Mouse (Mus musculus) embryo, embryonic 9.5 days (tissue): ENCODE results near the gene Gpatch2l.

Source experiments
- DNase-seq: peaks from one replicate; pipeline ENCODE4 v3.0.0-alpha.2; 2017; ENCODE audit errors: extremely low spot score

The Gpatch2l gene

DNA sequence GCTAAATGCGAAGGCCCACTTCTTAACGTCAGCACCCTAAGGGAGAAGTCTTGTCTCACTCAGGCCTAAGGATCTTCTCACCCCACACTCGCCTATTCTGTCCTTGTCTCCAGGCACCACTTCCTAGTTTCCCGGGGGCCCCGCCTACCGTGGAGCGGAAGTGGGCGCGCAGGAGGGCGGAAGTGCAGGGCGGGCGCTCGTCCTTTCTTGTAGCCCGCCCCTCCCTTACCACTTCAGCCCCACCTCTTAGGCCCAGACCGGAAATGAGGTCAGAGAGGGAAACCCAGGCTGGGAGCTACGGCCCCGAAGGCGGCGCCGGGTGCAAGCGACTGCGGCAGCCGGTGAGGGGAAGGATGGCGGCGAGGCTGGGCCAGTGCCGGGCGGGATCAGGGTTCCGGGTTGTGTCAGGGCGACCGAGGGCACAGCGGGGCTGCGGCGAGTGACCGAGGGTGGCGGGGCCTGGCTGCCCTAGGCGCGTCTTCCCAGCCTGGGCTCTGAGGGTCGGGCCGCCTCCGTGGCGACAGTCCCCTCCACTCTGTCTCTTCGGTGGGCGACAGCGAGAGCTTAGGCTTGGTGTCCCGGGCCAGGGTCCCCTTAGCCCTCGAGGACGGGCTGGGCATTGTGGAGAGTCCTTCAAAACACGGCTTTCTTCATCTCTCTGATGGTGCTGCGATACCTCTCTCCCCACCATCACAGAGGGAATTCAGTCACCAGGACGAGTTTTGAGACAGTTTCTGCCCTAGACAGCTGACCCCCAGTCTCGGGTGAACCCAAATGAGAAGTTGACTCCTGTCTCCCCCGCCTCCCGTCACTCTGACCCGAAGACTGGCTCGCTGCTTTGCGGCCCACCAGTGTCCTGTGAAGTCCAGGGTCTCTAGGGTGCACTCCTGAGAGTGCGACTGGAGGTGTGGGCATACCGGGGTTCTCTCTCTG, at the start of gene Gpatch2l:
Gene Gpatch2l (plus strand): TSS at position 255 of the 933 bp plus-strand sequence.
- peak; percentile 95 for DNase-seq

DNA sequence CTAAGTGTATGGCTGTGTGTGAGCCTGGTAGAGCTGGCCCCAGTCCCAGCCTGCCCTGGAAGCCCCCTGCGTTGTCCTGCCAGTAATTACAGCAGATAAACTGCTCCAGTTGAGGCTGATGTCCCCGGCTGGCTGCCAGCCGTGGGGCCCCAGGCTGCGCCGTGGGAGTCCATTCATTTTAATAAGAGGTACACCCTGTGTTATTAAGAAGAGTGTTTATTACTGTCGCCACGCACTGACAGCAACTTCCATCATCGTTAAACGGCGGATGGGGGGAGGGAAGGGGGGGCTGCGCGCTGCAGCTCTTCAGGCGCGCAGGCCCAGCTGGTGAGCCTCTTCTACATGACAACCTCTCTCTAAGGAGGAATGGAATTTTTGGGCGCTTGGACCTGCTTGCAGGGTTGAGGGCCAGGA, 49.6 kb upstream of the Gpatch2l start:
- DNase-seq, result no peak

DNA sequence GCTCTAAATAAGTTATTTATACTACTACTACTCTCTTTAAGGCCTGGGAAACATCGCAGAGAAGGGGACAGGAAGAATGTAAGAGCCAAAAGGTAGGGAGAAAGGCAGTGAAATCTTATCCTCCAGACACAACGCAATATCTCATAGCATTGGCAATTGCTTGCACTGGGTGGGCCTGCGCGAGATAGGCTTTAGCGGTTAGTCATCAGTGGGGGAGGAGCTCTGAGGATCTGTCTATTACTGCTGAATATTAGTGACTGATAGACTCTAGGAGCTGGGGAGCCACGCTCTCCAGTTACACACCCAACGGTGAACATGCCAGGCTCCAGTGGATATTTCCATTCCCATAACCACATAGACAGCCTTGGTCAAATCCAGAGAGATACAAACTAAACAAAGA, 44.7 kb upstream of the Gpatch2l start:
- no peak for DNase-seq

DNA sequence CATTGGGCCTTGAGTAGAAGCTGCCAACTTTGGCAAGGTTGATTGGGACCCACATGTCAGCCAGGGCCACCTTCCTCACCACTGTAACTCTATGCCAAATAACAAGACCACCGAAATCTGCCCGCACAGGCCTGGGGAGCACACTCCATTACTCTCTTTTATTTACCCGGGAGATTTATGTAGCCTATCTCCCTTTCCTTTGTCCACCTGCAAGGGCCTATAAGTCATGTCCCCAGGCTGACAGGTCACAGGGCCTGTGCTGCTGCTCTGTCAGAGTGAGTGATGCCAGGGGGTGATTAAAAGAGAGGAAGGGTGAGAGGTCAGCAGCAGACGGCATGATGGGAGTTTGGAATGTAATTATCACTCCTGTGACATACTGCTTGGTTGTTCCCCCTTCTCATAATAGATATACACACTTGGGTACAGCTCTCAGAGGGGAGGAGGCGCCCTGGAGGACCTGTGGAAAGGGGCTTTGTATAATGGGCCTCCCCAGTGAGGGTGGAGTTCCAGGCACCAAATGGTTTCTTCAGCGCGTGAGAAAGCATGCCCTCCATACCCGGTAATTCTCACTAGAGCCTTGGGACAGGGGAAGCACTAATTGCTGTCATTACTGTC, 38.1 kb upstream of the Gpatch2l start:
- DNase-seq, result peak; percentile 37

DNA sequence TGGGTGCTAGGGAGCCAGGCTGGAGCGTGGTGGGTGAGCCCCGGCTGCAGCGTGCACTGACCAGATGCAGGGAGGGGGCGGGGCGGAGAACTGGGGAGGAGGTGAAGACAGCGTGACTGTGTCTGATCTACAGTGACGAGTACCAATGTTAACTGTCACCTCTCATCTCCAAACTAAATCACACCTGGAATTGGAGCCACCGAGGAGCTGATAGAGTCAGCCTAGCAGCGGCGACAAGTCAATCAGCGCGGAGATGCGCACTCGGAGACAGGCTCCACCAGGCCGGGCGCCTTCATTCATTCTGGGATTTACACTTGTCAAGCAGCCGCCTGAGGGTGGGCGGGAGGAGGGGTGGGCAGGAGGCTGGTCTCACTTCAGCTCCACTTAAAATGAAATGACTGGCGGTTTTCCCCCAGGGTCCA, 30.5 kb upstream of the Gpatch2l start:
- no peak for DNase-seq

DNA sequence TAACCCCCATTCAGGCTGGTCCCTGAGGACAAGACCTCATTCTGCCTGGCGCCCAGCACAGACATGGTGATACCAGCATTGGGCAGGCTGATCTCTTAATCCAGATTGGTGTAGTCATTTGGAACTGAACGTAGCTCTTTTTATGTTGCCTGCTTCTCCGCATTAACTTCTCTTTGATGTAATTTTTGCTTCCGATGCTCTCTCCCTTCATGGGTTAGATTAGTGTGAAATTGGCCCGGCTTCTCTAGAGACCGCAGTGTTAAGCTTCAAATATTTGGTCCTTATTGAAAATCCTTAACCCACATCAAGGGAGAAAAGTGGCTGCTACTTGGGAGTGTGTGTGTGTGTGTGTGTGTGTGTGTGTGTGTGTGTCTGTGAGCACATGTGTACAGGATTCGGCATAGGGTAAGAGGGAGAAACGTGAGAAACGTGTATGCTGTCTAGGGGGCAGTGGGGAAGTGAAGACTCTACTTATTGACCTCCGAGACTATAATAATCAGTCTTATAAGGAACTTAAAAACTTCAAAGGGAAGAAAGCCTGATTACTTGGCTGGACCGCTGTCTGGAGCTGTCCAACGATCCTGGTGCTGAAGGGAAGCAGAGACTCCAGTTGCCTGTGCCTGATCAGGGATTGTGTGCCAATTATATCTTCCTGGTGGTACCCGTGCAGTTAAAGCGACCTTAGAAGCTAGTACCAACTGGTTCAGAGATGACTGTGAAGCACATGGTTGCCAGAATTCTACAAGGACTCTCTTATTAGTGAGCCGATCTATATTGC, 28.8 kb upstream of the Gpatch2l start:
- DNase-seq, result peak; percentile 75

DNA sequence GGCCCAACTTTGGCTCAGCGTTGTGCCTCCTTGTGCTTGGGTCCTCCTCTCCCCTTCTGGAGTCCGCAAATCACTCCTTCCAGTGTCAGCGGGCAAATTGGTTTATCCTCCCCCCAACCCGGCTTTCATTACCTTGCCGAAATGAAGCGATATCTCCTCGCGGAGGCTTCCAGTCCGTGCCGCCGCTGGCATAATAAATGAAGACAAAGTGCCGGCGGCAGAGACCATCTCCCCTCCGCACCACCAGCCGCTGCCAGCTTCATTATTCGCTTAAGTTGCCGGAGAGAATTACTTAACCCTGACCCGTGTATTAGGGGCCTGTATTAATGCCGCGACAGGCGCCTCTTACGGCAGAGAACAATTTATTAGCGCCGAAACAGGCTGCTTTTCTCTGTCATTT, 27.5 kb upstream of the Gpatch2l start:
- DNase-seq, result no peak

DNA sequence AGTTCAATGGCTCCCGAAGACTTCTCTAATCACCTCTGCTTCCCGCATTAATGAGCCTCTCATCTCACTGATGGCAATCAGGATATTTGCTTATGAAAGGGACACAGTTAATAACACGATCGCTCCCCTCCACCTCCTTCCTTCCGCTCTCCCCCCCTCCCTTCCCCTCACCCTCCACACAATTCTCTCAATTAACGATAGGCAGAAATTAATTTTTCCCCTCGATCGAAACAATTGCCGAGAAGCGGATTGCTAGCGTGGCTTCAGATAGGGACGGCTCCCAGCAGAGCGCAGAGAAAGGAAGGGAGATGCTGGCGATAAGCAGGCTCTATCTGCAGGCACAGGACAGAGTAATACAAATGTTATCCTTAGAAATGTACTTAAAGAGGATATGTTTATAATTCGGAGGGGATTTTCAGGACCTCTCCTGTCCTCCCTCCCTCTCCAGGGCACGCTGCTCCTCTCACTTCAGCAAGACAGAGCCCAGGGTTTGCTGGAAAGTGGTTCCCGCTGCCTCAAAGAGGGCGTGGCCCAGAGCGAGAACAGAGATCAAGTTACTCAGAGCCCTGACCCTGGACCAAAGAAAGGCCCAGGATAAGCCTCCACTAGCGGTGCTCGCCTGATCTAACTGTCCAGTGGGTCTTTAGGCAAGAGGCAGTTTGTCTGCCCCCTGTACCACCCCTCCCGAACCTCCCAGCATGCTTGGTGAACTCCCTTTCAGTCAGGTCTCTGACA, 24.8 kb upstream of the Gpatch2l start:
- DNase-seq, result peak; percentile 81

DNA sequence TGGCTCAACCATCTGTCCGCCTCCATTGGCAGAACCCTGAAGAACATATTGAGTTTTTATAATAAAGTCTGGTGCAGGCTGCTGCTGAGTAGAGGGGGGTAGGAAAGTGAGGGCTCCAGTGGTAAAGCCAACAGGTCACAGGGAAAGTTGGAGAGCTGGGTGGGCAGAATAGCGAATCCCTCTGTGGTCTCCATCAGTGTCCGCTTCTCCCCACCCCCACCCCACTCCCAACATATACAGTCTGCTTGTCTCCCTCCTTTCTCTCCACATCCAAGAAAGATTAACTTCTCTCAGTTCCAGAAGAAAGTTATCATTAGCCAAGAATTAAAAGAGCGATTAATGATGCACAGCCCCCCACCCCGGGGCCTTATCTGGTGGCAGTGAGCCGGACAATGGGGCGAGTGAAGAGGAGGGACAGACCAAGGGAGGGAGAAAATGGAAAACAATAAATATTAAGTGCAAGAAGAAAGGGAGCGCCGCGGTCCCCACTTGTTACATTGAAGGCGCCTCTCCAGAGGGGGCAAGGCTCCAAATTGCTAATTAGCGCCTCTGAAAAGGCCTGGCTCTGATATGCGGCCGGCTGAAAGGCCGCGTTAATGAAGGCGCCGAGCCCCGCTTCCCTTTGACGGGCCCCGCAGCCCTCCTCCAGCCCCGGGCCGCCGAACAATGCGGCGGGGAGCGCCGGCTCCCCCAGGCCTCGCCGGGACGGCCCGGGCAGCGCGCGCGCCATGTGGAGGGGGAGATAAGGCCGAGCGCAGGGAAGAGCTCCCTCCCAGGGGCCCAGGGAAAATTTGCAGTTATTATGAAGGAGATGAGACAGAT, 21.2 kb upstream of the Gpatch2l start:
- DNase-seq, result peak; percentile 52

DNA sequence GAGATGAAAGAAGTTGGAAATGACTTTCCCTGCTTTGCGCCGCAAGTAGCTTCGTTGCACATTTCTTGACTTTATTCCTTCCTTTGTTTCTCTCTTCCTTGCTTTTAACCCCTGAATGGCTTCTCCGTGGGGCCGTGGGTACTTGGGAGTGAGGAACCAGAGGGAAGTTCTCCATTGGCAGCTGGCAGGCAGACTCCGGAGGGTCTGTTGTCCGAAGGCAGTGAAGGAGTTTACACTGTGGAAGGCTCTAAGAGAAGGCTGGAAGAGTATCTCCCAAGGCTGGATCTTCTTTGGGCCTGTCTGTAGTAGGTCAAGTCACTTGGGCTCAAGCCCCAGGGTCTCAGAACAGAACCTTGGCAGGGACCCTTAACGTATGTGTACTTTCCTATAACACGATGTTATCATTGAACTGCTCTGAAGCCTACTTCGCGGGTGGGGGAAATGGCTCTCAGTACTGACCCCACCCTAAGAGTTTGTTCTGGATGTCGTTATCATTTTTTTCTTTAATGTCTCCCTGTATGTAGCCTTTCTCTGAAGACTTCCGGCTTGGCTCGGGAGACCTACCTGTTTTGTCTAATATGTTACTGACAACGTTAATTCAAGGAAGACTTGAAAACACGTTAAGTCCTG, 20.5 kb upstream of the Gpatch2l start:
- no peak for DNase-seq

DNA sequence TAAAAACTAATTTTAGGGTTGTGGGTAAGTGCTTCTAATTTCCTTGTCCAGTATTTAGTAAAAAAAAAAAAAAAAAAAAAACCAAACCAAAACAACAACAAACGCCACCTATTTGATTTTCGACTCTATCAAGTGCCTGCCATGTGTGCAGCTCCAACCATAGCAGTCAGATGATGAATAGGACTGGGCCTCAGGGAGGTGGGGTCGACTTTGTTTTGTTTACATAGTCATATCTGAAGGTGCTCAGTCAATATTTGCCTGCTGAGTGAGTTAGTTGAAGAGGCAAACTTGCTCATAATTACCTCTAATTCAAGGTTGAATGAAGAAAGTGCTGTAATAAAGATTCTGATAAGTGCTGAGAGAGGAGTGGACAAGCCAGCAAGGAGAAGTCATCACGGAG, 7.4 kb upstream of the Gpatch2l start:
- DNase-seq, result no peak

DNA sequence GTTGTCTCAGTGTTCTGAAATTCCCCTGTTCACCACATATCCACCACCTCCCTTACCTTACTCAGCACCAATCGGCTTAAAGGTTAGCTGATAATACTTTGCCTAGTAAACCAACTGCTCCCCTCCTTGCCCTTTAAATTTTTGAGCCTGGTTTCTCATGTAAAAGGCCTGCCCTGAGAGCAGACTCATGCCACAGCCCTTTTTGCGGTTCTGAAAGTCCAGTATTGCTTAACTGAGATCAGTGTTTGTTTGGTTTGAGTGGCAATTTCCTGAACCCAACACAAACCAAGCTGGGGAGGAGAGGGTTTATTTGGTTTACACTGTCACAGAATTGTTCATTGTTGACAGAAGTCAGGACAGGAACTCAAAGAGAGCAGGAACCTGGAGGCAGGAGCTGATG, 2.9 kb upstream of the Gpatch2l start:
- no peak for DNase-seq

DNA sequence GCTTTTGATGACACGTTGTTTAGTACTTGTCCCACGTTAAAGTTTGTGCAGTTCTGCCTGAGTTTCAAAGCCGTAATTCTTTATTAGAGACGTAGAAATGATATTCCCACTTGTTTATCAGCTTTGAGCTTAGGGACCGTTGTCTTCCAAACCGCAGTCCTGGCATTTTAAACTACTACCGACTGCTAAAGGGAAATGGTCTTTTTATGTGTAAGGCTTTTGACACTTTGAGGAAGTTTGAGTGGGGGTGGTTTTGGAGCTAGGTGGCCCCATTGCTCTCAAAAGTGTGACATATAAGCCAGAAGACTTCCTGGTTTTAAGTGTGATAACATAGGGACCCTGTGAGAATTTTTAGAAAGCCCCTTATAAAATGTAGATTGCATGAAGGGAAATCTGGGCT, 905 bp downstream of the Gpatch2l start:
- DNase-seq, result no peak

DNA sequence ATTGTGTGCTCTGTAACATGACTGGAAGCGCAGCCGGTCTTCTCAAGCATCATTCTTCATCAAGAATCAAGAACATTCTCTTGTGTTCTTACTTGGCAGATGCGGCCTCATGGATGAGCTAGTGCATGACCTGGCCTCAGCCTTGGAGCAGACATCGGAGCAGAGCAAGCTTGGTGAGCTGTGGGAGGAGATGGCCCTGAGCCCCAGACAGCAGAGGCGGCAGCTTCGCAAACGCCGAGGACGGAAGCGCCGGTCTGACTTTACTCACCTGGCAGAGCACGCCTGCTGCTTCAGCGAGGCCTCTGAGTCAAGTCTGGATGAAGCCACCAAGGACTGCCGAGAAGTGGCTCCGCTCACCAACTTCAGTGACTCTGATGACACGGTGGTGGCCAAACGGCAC, 2.3 kb downstream of the Gpatch2l start:
- DNase-seq, result no peak

DNA sequence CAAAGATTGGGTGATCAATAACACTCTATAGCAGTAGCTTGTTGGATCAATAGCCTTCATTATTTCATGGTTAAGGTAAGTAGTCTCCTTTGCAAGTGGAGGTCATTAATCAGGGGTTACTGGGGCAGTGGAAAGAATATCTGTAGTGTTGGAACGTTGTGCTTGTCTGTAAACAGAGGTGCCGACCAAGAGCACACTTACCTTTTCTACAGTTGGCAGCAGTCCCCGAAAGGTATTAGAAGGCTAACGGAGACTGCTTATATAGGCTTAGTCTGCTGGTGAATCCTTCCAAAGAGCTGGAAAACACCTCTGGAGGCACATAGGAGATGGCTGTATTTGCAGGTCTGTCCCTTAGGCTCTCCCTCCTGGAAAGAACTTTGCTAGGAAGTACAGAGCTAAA, 8.5 kb downstream of the Gpatch2l start:
- DNase-seq, result no peak

DNA sequence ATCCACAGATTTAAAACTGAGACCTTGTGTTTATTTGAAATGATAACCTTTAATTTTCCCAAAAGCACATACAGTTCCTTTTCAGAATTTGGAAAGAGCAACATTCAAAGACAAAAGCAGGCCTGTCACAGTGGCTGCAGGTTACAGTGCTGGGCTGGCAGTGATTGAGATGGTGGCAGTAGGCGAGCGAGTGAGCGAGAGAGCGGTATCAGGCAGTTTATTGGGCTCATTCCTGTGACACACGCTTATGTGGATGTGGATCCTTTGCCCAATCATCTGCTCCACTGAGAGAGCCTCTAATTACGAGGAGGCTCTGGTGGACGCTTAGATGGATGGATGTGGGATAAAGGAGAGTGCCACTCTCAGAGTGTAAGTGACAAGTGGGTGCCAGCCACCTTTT, 13.3 kb downstream of the Gpatch2l start:
- DNase-seq, result no peak

DNA sequence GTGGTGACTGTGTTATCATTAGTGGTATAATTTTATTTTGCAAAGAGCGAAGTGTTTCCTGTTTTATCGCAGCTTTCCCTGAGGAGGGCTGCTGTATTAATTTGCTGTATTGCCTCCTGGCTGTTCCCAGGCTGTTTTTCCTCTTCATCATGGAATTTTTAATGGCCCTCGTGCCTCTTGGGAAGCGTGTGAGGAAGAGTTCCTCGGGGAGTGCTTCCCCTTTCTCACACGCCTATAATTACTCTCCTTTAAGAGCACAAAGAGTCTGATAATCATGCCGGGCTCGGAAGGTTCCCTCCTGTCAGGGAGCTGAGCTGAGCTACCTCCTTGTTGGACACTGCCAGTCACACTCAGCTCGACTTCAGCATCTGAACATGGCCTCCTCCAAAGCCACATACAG, 30.0 kb downstream of the Gpatch2l start:
- DNase-seq, result no peak

DNA sequence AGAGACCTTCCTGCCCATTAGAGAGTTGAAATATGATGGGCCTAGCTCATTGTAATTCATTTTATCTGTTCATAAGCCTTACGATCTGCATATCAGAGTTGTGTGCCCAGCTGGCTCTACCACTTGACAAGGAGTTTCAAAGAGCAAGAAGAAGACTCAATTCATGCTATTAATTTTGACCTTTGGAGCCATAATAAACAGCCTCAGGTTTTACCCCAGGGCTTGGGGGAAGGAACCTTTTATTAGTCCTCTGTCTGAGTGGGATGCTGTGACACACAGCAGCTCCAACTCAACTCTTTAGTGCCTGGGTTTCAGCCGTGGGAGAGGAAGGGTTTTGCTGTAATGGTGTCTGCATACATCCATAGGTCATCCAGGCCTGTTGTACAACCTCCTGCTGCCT, 32.6 kb downstream of the Gpatch2l start:
- no peak for DNase-seq

DNA sequence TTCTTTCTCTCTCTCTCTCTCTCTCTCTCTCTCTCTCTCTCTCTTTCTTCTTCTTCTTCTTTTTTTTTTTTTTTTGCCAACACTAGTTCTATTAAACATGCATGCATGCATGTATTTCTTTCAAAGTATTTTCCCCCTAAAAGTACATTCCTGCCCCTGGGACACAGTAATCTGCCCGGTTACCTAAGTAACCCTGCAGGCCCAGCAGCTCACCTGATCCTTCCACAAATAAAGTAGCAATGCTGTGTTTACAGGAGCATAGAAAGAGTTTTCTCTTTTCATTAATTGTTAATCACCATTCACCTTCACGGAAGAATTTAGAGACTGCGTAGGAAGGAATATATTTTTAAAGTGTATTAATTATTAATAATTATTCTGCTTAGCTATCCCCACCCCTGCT, 34.1 kb downstream of the Gpatch2l start:
- DNase-seq, result no peak

DNA sequence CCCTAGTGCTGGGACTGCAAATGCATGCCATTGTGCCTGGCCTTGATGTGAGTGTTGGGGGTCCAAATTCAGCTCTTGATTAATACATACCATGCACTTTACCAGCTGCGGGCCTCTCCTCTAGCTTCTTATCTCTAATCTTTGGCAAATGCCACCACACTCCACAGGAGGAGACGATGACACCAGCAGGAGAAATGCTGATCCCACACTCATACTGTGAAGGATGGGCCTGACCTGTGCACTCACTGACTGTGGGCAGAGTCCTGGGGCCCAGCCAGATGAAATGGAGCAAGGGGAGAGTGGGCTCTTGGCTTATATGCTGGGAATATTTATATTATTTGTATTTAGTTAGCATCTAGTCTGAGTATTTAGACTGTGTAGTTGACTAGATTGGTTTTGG, 34.8 kb downstream of the Gpatch2l start:
- no peak for DNase-seq
